Mouse (Mus musculus): ENCODE results near the gene P2rx1.

- TF ChIP-seq FLI1 (IDR thresholded peaks at IDR 0.05; ENCODE audit: low read length) (no peak), GATA1 (IDR thresholded peaks at IDR 0.05; ENCODE audit: borderline replicate concordance, low read length) (no peak)
Observed at GRCm38 (mm10) chr11:73030821-73031498, 32.1 kb downstream of the P2rx1 start.

Measured in megakaryocyte, embryonic 14.5 days (primary cell).